Mouse (Mus musculus) testis, adult 2 months (tissue): ENCODE measurements around the gene Onecut3.

Source experiments
- CTCF ChIP-seq: fragments of 200-500 bp; IDR thresholded peaks from 2 replicates; pipeline ENCODE4 v1.5.1; 2012; ENCODE audit warnings: low read depth, mild to moderate bottlenecking, inconsistent platforms, low read length, moderate library complexity; ENCODE audit not compliant: control insufficient read depth, insufficient read depth, insufficient replicate concordance
- POLR2A ChIP-seq: fragments of 200-500 bp; IDR thresholded peaks from 2 replicates; pipeline ENCODE4 v1.6.1; 2012; ENCODE audit warnings: low read depth, mild to moderate bottlenecking, inconsistent platforms, low read length, moderate library complexity; ENCODE audit not compliant: control insufficient read depth

DNA sequence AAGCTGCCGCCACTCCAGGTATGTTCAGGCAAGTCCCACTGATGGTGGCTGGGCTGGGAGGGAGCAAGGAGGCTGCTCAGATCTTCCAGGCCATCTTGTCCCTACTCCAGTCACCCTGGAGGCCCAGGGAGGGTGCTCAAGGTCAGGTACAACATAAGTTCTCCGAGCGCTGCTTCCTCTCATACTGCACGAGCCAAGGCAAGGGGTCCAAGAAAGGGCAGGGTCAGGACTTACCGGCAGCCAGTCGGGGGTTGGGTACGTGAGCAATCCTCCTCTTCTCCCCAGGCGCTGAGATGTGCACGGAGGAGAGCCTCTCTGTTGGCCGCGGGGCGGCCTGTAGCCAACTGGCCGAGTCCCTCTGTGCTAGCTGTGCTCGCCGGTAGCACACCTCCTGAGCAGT, 52.9 kb downstream of the Onecut3 start:
- TF ChIP-seq CTCF (no peak), POLR2A (0 out of 2 replicates have a peak, but pooled peaks have one; percentile 0)
